Mouse (Mus musculus): ENCODE measurements around the gene Tmem245. TPM values are rescaled to one million over a fixed set of nuclear protein-coding genes. Genes with fewer than 3 reads are reported as not detected.

Gene Tmem245
- polyA plus RNA-seq, 2 experiments: 10.0 to 11.9 TPM

- Histone ChIP-seq H3K9me3 (ENCODE audit: control insufficient read depth, low read length) (no peaks in the 10 kb centered on the region), H3K36me3 (ENCODE audit: control insufficient read depth, insufficient read depth, low read length) (no peaks in the 10 kb centered on the region), H3K27ac (replicated peaks; ENCODE audit: low read depth, low read length) (no peak overlapping the region), H3K4me2 (replicated peaks; ENCODE audit: low read depth, low read length, severe bottlenecking) (no peak overlapping the region), H3K4me1 (ENCODE audit: control insufficient read depth, insufficient read depth, low read length) (peaks cover 18% of the 10 kb centered on the region), H3K4me3 (replicated peaks; ENCODE audit: low read length) (no peak overlapping the region), H3K27me3 (ENCODE audit: control insufficient read depth, insufficient read depth, low read length) (no peaks in the 10 kb centered on the region), H3K9ac (ENCODE audit: low read depth, low read length, severe bottlenecking) (no peak overlapping the region)
- DNase-seq (ENCODE audit: low spot score) (no peak), ATAC-seq (ENCODE audit: low FRiP score, low read depth) (no peak)
- no peak for TF ChIP-seq POLR2A (IDR thresholded peaks at IDR 0.05; ENCODE audit: borderline replicate concordance, extremely low read depth, insufficient read depth, insufficient read length)
- 87% methylated on average over 4 of the region's 4 CpGs for WGBS
These were observed 5.8 kb downstream of the Tmem245 start for GRCm38 (mm10) chr4:56941481-56941880.

- Histone ChIP-seq H3K36me3 (ENCODE audit: control insufficient read depth, insufficient read depth, low read length) (peaks cover 36% of the 10 kb centered on the region), H3K27ac (replicated peaks; ENCODE audit: low read depth, low read length) (no peak overlapping the region), H3K4me1 (ENCODE audit: control insufficient read depth, insufficient read depth, low read length) (no peaks in the 10 kb centered on the region), H3K4me2 (replicated peaks; ENCODE audit: low read depth, low read length, severe bottlenecking) (no peak overlapping the region), H3K9me3 (ENCODE audit: control insufficient read depth, low read length) (no peaks in the 10 kb centered on the region), H3K9ac (ENCODE audit: low read depth, low read length, severe bottlenecking) (no peak overlapping the region), H3K27me3 (ENCODE audit: control insufficient read depth, insufficient read depth, low read length) (no peaks in the 10 kb centered on the region), H3K4me3 (replicated peaks; ENCODE audit: low read length) (no peak overlapping the region)
- ATAC-seq (ENCODE audit: low FRiP score, low read depth) (no peak), DNase-seq (ENCODE audit: low spot score) (no peak)
- WGBS: 67% methylated on average over 6 of the region's 6 CpGs
- TF ChIP-seq POLR2A (IDR thresholded peaks at IDR 0.05; ENCODE audit: borderline replicate concordance, extremely low read depth, insufficient read depth, insufficient read length): no peak
These were observed 10.1 kb downstream of the Tmem245 start for GRCm38 (mm10) chr4:56937136-56937535.

GRCm38 (mm10) chr4:56935327-56935726 lies 11.9 kb downstream of the Tmem245 start:
- Histone ChIP-seq H3K27ac (replicated peaks; ENCODE audit: low read depth, low read length) (no peak overlapping the region), H3K27me3 (ENCODE audit: control insufficient read depth, insufficient read depth, low read length) (no peaks in the 10 kb centered on the region), H3K4me1 (ENCODE audit: control insufficient read depth, insufficient read depth, low read length) (no peaks in the 10 kb centered on the region), H3K4me2 (replicated peaks; ENCODE audit: low read depth, low read length, severe bottlenecking) (no peak overlapping the region), H3K4me3 (replicated peaks; ENCODE audit: low read length) (no peak overlapping the region), H3K9ac (ENCODE audit: low read depth, low read length, severe bottlenecking) (no peak overlapping the region), H3K36me3 (ENCODE audit: control insufficient read depth, insufficient read depth, low read length) (peaks cover 42% of the 10 kb centered on the region), H3K9me3 (ENCODE audit: control insufficient read depth, low read length) (no peaks in the 10 kb centered on the region)
- DNase-seq (ENCODE audit: low spot score): no peak
- 100% methylated on average over 1 of the region's 1 CpGs for WGBS
- no peak for ATAC-seq (ENCODE audit: low FRiP score, low read depth)
- TF ChIP-seq POLR2A (IDR thresholded peaks at IDR 0.05; ENCODE audit: borderline replicate concordance, extremely low read depth, insufficient read depth, insufficient read length): no peak

GRCm38 (mm10) chr4:56933154-56933553 lies 14.1 kb downstream of the Tmem245 start:
- no peaks in the 10 kb centered on the region for H3K4me1 ChIP-seq (ENCODE audit: control insufficient read depth, insufficient read depth, low read length)
- H3K9me3 ChIP-seq (ENCODE audit: control insufficient read depth, low read length): no peaks in the 10 kb centered on the region
- no peak overlapping the region for H3K27ac ChIP-seq (replicated peaks; ENCODE audit: low read depth, low read length)
- peaks cover 43% of the 10 kb centered on the region for H3K36me3 ChIP-seq (ENCODE audit: control insufficient read depth, insufficient read depth, low read length)
- ATAC-seq (ENCODE audit: low FRiP score, low read depth) (no peak), DNase-seq (ENCODE audit: low spot score) (no peak)
- H3K9ac ChIP-seq (ENCODE audit: low read depth, low read length, severe bottlenecking): no peak overlapping the region
- no peak overlapping the region for H3K4me2 ChIP-seq (replicated peaks; ENCODE audit: low read depth, low read length, severe bottlenecking)
- H3K4me3 ChIP-seq (replicated peaks; ENCODE audit: low read length): no peak overlapping the region
- TF ChIP-seq POLR2A (IDR thresholded peaks at IDR 0.05; ENCODE audit: borderline replicate concordance, extremely low read depth, insufficient read depth, insufficient read length): no peak
- WGBS: 95% methylated on average over 4 of the region's 4 CpGs
- no peaks in the 10 kb centered on the region for H3K27me3 ChIP-seq (ENCODE audit: control insufficient read depth, insufficient read depth, low read length)

- peaks cover 44% of the 10 kb centered on the region for H3K36me3 ChIP-seq (ENCODE audit: control insufficient read depth, insufficient read depth, low read length)
- no peak for ATAC-seq (ENCODE audit: low FRiP score, low read depth)
- DNase-seq (ENCODE audit: low spot score): no peak
- no peak overlapping the region for H3K4me3 ChIP-seq (replicated peaks; ENCODE audit: low read length)
- H3K27me3 ChIP-seq (ENCODE audit: control insufficient read depth, insufficient read depth, low read length): no peaks in the 10 kb centered on the region
- no peak overlapping the region for H3K9ac ChIP-seq (ENCODE audit: low read depth, low read length, severe bottlenecking)
- no peaks in the 10 kb centered on the region for H3K9me3 ChIP-seq (ENCODE audit: control insufficient read depth, low read length)
- no peak overlapping the region for H3K27ac ChIP-seq (replicated peaks; ENCODE audit: low read depth, low read length)
- H3K4me2 ChIP-seq (replicated peaks; ENCODE audit: low read depth, low read length, severe bottlenecking): no peak overlapping the region
- no peak for TF ChIP-seq POLR2A (IDR thresholded peaks at IDR 0.05; ENCODE audit: borderline replicate concordance, extremely low read depth, insufficient read depth, insufficient read length)
- 79% methylated on average over 7 of the region's 7 CpGs for WGBS
- no peaks in the 10 kb centered on the region for H3K4me1 ChIP-seq (ENCODE audit: control insufficient read depth, insufficient read depth, low read length)
These were observed 15.1 kb downstream of the Tmem245 start for GRCm38 (mm10) chr4:56932096-56932495.

- Histone ChIP-seq H3K9me3 (ENCODE audit: control insufficient read depth, low read length) (no peaks in the 10 kb centered on the region), H3K27ac (replicated peaks; ENCODE audit: low read depth, low read length) (no peak overlapping the region), H3K9ac (ENCODE audit: low read depth, low read length, severe bottlenecking) (no peak overlapping the region), H3K36me3 (ENCODE audit: control insufficient read depth, insufficient read depth, low read length) (peaks cover 51% of the 10 kb centered on the region), H3K4me3 (replicated peaks; ENCODE audit: low read length) (no peak overlapping the region), H3K27me3 (ENCODE audit: control insufficient read depth, insufficient read depth, low read length) (no peaks in the 10 kb centered on the region), H3K4me1 (ENCODE audit: control insufficient read depth, insufficient read depth, low read length) (no peaks in the 10 kb centered on the region), H3K4me2 (replicated peaks; ENCODE audit: low read depth, low read length, severe bottlenecking) (no peak overlapping the region)
- WGBS: 71% methylated on average over 4 of the region's 4 CpGs
- no peak for DNase-seq (ENCODE audit: low spot score)
- no peak for ATAC-seq (ENCODE audit: low FRiP score, low read depth)
- no peak for TF ChIP-seq POLR2A (IDR thresholded peaks at IDR 0.05; ENCODE audit: borderline replicate concordance, extremely low read depth, insufficient read depth, insufficient read length)
These were observed 16.9 kb downstream of the Tmem245 start for GRCm38 (mm10) chr4:56930312-56930711.
